Mouse (Mus musculus) lung, adult 2 months (tissue): ENCODE data around the gene Mutyh.

ENCODE experiments used
- CTCF ChIP-seq: fragments of 200-500 bp; IDR thresholded peaks from 2 replicates; pipeline ENCODE4 v1.5.1; 2011; ENCODE audit warnings: mild to moderate bottlenecking, low read length, control low read depth; ENCODE audit not compliant: insufficient read depth
- POLR2A ChIP-seq: fragments of 200-500 bp; IDR thresholded peaks from 2 replicates; pipeline ENCODE4 v1.6.1; 2011; ENCODE audit warnings: low read depth, mild to moderate bottlenecking, control low read depth, low read length, borderline replicate concordance; ENCODE audit errors: extremely low read depth

GRCm38 (mm10) chr4:116817486-116817885, 10.0 kb downstream of the Mutyh start:
- no peak for TF ChIP-seq POLR2A
- no peak for TF ChIP-seq CTCF
